Mouse (Mus musculus) liver, embryonic 11.5 days (tissue): ENCODE results near the gene Cpne9. TPM values are rescaled to one million over a fixed set of nuclear protein-coding genes. Genes with fewer than 3 reads are reported as not detected.
"Not testable (repeated sequence)": the region's sequence is repeated elsewhere in the genome, so short reads cannot be mapped to it uniquely, and the experiment has no call there.

Experiments used
- ATAC-seq: fragments of 200-750 bp; cut with Nextera tagmentation; replicated peaks from 2 replicates; pipeline ENCODE4 v1.8.0; 2017; ENCODE audit warnings: moderate number of reproducible peaks, mild to moderate bottlenecking, moderate TSS enrichment, moderate library complexity; ENCODE audit not compliant: low FRiP score
- DNase-seq: peaks from one replicate; pipeline ENCODE4 v3.0.0-alpha.2; 2017; ENCODE audit warnings: low spot score
- H3K27ac ChIP-seq: fragments of 300-500 bp; sonication (generic); 2 replicates; pipeline ENCODE4 v1.5.1; 2014; ENCODE audit warnings: mild to moderate bottlenecking, low read depth, low read length, control low read depth
- H3K27me3 ChIP-seq: fragments of 300-500 bp; sonication (generic); replicated peaks from 2 replicates; pipeline ENCODE4 v1.6.1; 2014; ENCODE audit warnings: low read length, mixed read lengths; ENCODE audit not compliant: control insufficient read depth, insufficient read depth
- H3K36me3 ChIP-seq: fragments of 300-500 bp; sonication (generic); 2 replicates; pipeline ENCODE4 v1.6.1; 2014; ENCODE audit warnings: mild to moderate bottlenecking, low read length, moderate library complexity, mixed read lengths; ENCODE audit not compliant: control insufficient read depth, insufficient read depth
- H3K4me1 ChIP-seq: fragments of 300-500 bp; sonication (generic); replicated peaks from 2 replicates; pipeline ENCODE4 v1.6.1; 2014; ENCODE audit warnings: low read length, mixed read lengths; ENCODE audit not compliant: control insufficient read depth, insufficient read depth
- H3K4me2 ChIP-seq: fragments of 300-500 bp; sonication (generic); 2 replicates; pipeline ENCODE4 v1.6.1; 2014; ENCODE audit warnings: mild to moderate bottlenecking, control low read depth, moderate library complexity
- H3K4me3 ChIP-seq: fragments of 300-500 bp; sonication (generic); 2 replicates; pipeline ENCODE4 v1.5.1; 2014; ENCODE audit warnings: low read depth, low read length, control low read depth
- H3K9ac ChIP-seq: fragments of 300-500 bp; sonication (generic); 2 replicates; pipeline ENCODE4 v1.6.1; 2014; ENCODE audit warnings: low read depth, low read length, control low read depth
- H3K9me3 ChIP-seq: fragments of 300-500 bp; sonication (generic); 2 replicates; pipeline ENCODE4 v1.6.1; 2016; ENCODE audit warnings: low read length, inconsistent platforms, mixed read lengths; ENCODE audit not compliant: control insufficient read depth
- WGBS: fragments of 180-500 bp; shearing (Covaris S2); extraction: QIAGEN DNeasy Blood & Tissue Kit; methylation state at CpG from one replicate; pipeline ENCODE4 v1.1.7; 2014; 5-methylcytosine and 5-hydroxymethylcytosine counted together
- polyA plus RNA-seq: library from polyadenylated mRNA; unstranded; fragments of >200 nt; fragmentation: Nextera tagmentation; extraction: Ambion mirVana; gene quantifications from 2 replicates; pipeline ENCODE4 v1.2.1, GENCODE M21; 2014

The Cpne9 gene
- polyA plus RNA-seq, 1 experiment from 2014 or later, result 0.07 TPM

DNA sequence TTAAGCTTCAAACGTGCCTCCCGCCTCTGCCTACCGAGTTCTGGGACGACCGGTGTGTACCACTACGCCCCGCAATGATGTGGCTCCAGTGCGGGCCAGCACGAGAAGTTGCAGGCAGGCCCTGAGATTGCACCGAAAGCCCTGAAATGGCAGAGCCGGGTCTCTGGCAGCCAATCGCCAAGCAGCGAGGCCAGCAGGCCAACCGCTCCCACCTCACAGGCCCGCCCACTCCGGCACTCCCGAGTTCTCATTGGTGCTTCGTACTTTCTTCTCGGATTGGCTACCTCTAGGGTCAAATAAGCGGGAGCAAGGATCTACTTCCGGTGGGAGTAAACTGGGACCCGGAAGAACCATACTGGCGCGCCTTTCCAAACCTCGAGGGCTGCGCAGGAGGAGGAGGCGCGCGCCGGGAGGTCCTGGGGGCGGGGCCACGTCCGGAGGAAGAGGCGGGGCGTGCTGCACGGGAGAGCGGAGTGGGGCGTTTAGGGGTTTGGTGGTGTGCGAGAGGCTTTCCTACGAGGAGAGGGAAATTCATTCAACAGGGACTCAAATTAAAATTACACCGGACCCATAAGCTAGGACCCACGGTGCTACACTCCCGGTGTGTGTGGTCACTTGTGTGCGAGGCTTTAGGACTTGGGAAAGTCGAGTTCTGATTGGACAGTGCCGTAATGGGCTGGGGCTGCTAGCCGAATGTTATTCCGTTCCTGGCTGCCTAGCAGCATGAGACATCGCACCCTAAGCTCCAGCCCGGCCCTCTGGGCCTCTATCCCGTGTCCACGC lies 44.6 kb downstream of the Cpne9 start, which contains the start of gene Ogg1:
Gene Ogg1 (plus strand): TSS at position 440 of the 783 bp plus-strand sequence.
- peak; percentile 98 for ATAC-seq
- Histone ChIP-seq H3K27me3 (no peaks in the 10 kb centered on the region), H3K4me3 (peak within 1 kb of the TSS; percentile 75), H3K36me3 (peaks cover 29% of the 10 kb centered on the region), H3K27ac (peak within 1 kb of the TSS; percentile 83), H3K9me3 (no peaks in the 10 kb centered on the region), H3K4me1 (peaks cover 12% of the 10 kb centered on the region), H3K4me2 (peak within 1 kb of the TSS; percentile 95), H3K9ac (peak within 1 kb of the TSS; percentile 70)
- peak; percentile 99 for DNase-seq
- under 1% methylated on average over 52 of the region's 52 CpGs for WGBS

DNA sequence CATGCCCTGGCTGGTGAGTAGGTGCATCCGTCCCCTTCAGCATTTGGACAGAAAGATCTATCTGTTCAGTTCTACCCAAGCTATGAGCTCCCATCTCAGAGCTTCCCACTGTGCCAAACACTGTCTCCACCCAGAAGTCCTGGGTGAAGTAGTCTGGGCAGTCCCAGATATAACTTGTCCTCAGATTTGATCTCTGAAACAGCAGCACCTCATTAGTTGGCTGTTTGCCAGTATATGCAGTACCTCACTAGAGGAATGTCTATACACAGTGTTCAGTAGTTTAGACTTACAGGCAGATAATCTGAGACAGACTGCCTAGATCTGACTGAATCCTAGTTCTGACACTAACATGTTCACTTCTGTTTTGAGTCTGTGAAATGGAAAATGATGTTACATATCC lies 47.3 kb downstream of the Cpne9 start:
- WGBS, result 89% methylated on average over 1 of the region's 1 CpGs

DNA sequence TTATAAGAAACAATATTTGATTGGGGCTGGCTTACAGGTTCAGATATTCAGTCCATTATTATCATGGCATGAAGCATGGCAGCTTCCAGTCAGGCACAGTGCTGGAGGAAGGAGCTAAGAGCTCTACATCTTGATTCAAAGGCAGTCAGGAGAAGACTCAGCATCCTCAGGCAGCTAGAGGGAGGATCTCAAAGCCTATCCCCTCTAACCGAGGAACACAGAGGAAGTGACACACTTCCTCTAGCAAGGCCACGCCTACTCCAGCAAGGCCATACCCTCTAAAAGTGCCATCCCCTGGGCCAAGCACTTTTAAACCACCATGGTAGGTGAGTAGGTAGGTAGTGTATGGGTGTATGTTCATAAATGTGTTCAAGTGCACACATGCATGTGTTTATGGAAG lies 48.4 kb downstream of the Cpne9 start:
- H3K4me3 ChIP-seq, result no peak overlapping the region
- ATAC-seq (no peak), DNase-seq (no peak)
- H3K27ac ChIP-seq, result no peak overlapping the region
- H3K36me3 ChIP-seq, result peaks cover 22% of the 10 kb centered on the region; the same call in 1 of the 2 replicates
- H3K9ac ChIP-seq, result no peak overlapping the region
- H3K27me3 ChIP-seq, result no peaks in the 10 kb centered on the region
- 29% methylated on average over 2 of the region's 2 CpGs for WGBS
- no peaks in the 10 kb centered on the region for H3K9me3 ChIP-seq
- peaks cover 9% of the 10 kb centered on the region for H3K4me1 ChIP-seq
- H3K4me2 ChIP-seq, result no peak overlapping the region

More for the DNA sequence above, 47.3 kb downstream of the Cpne9 start:
- Histone ChIP-seq H3K9ac (no peak overlapping the region), H3K4me2 (no peak overlapping the region), H3K4me1 (peaks cover 12% of the 10 kb centered on the region), H3K27ac (no peak overlapping the region), H3K9me3 (no peaks in the 10 kb centered on the region), H3K36me3 (peaks cover 23% of the 10 kb centered on the region; the same call in 1 of the 2 replicates), H3K27me3 (no peaks in the 10 kb centered on the region), H3K4me3 (no peak overlapping the region)
- DNase-seq, result no peak
- no peak for ATAC-seq

DNA sequence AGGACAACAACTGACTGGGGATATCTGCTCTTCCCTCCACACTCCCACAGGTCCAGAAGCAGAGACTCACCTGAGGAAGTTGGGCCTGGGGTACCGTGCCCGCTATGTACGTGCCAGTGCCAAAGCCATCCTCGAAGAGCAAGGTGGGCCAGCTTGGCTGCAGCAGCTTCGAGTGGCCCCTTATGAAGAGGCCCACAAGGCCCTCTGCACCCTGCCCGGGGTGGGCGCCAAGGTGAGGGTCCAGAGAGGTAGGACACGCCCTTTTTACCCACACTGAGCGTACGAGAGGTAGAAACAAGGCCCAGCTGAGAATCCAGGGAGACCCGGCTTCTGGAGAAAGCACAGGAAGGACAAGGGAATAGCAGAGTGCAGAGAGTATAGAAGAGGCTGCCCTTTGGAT lies 49.6 kb downstream of the Cpne9 start:
- Histone ChIP-seq H3K27me3 (no peaks in the 10 kb centered on the region), H3K9ac (no peak overlapping the region), H3K4me2 (no peak overlapping the region), H3K36me3 (peaks cover 27% of the 10 kb centered on the region; the same call in 1 of the 2 replicates), H3K4me3 (no peak overlapping the region), H3K27ac (no peak overlapping the region), H3K9me3 (no peaks in the 10 kb centered on the region), H3K4me1 (peaks cover 5% of the 10 kb centered on the region)
- 83% methylated on average over 11 of the region's 11 CpGs for WGBS
- DNase-seq, result no peak
- ATAC-seq, result no peak

DNA sequence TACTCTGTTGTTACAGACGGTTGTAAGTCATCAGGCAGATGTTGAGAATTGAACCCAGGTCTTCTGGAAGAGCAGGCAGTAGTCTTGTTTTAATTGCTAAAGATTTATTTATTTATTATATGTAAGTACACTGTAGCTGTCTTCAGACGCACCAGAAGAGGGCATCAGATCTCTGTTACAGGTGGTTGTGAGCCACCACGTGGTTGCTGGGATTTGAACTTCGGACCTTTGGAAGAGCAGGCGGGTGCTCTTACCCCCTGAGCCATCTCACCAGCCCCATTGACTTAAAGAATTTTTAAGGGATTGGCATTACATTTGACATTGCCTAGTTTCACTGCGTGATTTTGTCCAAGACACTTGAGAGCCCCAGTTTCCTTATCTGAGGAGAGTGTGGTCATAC lies 50.6 kb downstream of the Cpne9 start:
- not testable (repeated sequence) for H3K4me2 ChIP-seq, H3K27me3 ChIP-seq, ATAC-seq, DNase-seq, H3K9ac ChIP-seq, H3K9me3 ChIP-seq, H3K4me1 ChIP-seq, H3K4me3 ChIP-seq, H3K27ac ChIP-seq
- WGBS, result 76% methylated on average over 6 of the region's 6 CpGs
- H3K36me3 ChIP-seq, result peaks cover 27% of the 10 kb centered on the region; the same call in 1 of the 2 replicates

DNA sequence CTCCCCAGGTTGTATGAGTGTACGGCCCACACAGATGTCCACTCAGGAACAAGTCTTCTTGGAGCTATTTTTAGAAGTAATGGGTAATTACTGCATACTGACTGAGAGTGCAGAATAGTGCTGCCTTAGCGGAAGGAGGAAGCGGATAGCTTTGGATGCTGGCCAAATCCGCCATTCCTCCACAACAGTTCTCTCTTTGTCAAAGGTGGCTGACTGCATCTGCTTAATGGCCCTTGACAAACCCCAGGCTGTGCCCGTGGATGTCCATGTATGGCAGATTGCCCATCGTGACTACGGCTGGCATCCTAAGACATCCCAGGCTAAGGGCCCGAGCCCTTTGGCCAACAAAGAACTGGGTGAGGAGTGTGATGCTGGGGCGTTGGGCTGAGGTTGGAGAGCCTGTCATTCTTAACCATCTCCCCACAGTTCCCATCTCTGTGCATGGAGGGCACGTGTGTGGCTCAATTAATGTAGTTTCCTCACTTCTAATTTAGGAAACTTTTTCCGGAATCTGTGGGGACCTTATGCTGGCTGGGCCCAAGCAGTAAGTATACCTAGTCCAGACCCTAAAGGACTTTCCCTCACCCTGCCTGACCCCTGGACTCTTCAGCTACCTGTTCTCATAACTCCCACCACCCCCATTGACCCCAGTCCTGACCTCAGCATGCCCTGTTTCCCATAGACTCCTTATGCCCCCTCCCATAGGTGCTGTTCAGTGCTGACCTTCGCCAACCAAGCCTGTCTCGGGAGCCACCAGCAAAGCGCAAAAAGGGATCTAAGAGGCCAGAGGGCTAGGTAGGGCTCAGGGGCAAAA lies 51.2 kb downstream of the Cpne9 start:
- Histone ChIP-seq H3K4me1 (peaks cover 9% of the 10 kb centered on the region), H3K9ac (no peak overlapping the region), H3K9me3 (no peaks in the 10 kb centered on the region), H3K27me3 (no peaks in the 10 kb centered on the region), H3K4me3 (no peak overlapping the region), H3K27ac (no peak overlapping the region), H3K4me2 (no peak overlapping the region), H3K36me3 (peaks cover 27% of the 10 kb centered on the region; the same call in 1 of the 2 replicates)
- DNase-seq (no peak), ATAC-seq (no peak)
- 83% methylated on average over 14 of the region's 14 CpGs for WGBS

DNA sequence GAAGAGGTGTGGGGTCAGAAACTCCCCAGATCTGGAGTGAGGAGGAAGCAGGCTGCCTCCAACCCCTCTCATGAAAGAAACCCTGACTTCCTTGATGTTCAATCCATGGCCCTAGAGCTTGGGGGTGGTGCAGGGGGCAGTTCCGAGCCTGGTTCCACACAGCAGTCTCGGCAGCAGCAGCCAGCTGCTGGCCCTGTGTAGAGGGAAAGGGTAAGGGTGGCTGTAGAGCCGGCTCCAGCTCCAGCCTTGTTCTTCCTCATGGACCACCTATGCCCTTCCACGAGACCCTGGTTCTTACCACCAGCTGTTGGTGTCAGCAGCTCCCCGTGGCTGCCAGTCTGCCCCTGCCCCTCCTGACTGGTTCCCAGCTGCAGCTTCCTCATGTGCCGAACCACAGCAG lies 52.1 kb downstream of the Cpne9 start:
- DNase-seq (no peak), ATAC-seq (no peak)
- H3K27ac ChIP-seq, result no peak overlapping the region
- no peaks in the 10 kb centered on the region for H3K9me3 ChIP-seq
- 75% methylated on average over 6 of the region's 6 CpGs for WGBS
- no peak overlapping the region for H3K9ac ChIP-seq
- no peaks in the 10 kb centered on the region for H3K27me3 ChIP-seq
- no peak overlapping the region for H3K4me2 ChIP-seq
- H3K36me3 ChIP-seq, result peaks cover 26% of the 10 kb centered on the region; the same call in 1 of the 2 replicates
- H3K4me3 ChIP-seq, result no peak overlapping the region
- peaks cover 9% of the 10 kb centered on the region for H3K4me1 ChIP-seq

DNA sequence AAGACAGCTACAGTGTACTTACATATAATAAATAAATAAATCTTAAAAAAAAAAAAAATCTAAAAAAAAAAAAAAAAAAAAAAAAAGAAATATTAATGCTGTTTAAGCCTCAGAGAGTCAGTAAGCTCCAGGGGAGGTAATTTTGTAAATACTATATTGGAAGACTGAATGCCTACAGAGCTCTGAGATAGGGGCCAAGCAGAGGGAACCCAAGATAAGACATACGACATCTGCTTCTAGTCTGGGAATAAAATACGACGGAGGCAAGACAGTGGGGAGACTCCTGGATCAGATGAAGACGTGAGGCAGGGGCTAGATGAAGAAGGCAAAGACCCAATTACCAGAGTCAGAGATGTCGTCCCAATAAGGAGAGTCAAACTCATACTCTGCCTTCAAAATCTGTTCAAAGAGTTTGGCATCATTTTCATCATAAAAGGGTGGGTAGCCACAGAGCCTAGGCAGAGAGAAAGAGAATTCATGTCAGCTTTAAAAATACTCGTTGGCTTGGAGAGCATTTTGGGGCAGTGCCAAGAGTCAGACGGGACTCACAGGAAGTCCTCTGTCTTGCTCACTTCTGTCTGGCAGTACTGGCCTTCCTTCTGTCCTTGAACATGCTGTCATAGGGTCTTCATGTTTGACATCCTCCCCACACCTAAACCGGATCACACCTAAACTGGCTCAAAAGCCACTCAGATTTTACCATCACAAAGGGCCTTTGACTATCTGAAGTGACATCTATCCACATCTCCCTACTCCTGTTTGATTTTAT lies 54.9 kb downstream of the Cpne9 start:
- Histone ChIP-seq H3K4me3 (no peak overlapping the region), H3K27ac (no peak overlapping the region), H3K27me3 (no peaks in the 10 kb centered on the region), H3K9me3 (no peaks in the 10 kb centered on the region), H3K9ac (no peak overlapping the region), H3K36me3 (peaks cover 18% of the 10 kb centered on the region; the same call in 1 of the 2 replicates), H3K4me2 (no peak overlapping the region), H3K4me1 (peaks cover 8% of the 10 kb centered on the region)
- no peak for DNase-seq
- WGBS, result 53% methylated on average over 8 of the region's 8 CpGs
- no peak; the same call in 1 of the 2 replicates for ATAC-seq
